Mouse (Mus musculus): Measurements from ENCODE around the gene Ehd1. TPM values are rescaled to one million over a fixed set of nuclear protein-coding genes. Genes with fewer than 3 reads are reported as not detected.
A peak's percentile ranks its signal among the peaks of the same experiment; 100 is the strongest.
"Not testable (repeated sequence)": the region's sequence is repeated elsewhere in the genome, so short reads cannot be mapped to it uniquely, and the experiment has no call there.

Ehd1 gene
- polyA plus RNA-seq, 1 experiment from 2014 or later = 81.8 TPM

DNA sequence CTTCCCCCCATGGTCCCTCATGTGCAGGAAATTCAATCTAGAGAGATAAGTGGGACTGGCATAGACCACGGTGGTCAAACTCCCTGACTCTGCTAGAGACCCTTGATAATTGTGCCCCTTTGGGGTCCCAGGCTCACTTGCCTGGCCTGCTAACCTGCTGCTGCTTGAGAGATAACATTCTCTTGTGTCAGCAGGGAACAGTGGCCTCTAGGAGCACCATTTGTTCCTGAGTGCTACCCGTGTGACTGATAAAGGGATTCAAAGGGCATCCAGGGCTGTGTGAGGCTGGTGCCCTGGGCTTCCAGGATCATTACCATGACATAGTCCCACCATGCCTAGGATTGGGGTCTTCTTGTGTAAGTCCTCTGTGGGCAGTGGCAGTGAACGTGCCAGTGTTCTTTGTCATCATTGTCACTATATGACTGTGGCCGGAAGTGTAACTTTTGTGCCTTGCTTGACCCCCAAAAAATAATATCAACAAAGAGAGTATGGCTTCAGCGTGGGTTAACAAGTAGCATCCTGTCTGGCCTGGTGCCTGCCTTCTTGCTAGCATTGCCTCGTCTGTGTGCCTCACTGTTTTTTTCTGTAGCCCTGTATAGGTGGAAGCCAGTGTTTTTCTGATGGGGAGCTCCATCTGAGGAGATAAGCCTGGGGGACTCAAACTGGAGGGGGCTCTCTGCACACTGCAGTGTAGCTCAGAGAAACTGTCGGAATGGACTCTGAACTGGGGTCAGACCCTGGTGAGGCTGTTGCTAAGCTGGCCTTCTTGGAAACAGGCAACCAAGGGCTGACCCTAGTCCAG is 9.3 kb downstream of the Ehd1 start:
- Histone ChIP-seq H3K4me1 (peaks cover 20% of the 10 kb centered on the region), H3K9me3 (no peaks in the 10 kb centered on the region), H3K4me3 (no peak overlapping the region), H3K27ac (replicated peaks) (peak overlapping the region; percentile 11; the same call in 1 of the 2 replicates), H3K36me3 (replicated peaks) (peaks cover 96% of the 10 kb centered on the region), H3K27me3 (replicated peaks; ENCODE audit: low read depth, poor library complexity, severe bottlenecking) (no peaks in the 10 kb centered on the region)
- DNase-seq (ENCODE audit: low spot score) = no peak
- 84% methylated on average over 7 of the region's 7 CpGs for WGBS

DNA sequence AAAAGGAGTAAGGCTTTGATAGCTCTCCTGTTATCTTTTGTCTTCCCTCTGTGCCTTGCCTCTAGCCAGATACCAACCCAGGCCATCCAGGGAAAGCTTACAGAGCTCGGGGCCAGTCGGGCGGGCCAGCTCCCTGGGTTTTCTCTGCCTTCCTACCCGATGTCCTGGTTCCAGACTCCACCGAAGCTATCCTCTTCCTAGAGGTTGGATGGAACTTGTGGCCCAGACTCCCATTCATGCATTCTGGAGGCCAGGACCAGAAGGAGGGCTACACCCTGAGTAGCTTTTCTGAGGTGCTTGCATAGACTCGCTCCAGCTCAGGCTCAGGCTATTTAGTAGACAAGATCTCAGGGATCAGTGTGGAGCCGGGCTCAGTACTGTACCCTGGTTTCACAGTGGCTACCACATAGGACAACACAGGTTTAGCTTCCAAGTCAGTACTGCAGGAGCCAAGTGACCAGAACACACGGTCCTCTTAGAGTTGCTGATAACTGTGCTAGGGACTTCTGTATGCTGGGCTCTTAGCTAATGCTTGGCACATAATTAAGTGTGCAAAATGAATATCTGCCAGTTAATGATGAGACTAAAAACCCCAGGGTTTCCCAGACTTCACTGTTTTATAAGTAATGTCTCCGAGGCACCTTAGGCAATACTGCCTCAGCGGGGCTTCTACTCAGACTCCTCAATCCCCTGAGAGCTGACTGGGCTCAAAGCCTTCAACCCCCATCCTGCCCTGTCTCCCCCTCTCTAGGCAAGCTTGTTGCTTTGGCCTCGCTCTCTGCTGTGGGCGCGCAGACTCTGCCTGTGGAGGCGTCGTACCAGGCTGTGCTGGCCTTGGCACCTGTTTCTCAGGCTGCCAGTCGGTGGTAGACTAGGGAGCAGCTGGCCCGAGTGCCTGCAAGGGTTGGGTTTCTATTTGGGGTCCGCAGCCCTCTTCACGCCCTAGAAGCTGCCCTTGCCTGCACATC is 10.2 kb downstream of the Ehd1 start:
- no peaks in the 10 kb centered on the region for H3K27me3 ChIP-seq (replicated peaks; ENCODE audit: low read depth, poor library complexity, severe bottlenecking)
- DNase-seq (ENCODE audit: low spot score) = no peak
- H3K27ac ChIP-seq (replicated peaks) = no peak overlapping the region; the same call in 1 of the 2 replicates
- no peak overlapping the region for H3K4me3 ChIP-seq
- H3K36me3 ChIP-seq (replicated peaks) = peaks cover 96% of the 10 kb centered on the region
- no peaks in the 10 kb centered on the region for H3K9me3 ChIP-seq
- 90% methylated on average over 19 of the region's 19 CpGs for WGBS
- H3K4me1 ChIP-seq = peaks cover 27% of the 10 kb centered on the region

DNA sequence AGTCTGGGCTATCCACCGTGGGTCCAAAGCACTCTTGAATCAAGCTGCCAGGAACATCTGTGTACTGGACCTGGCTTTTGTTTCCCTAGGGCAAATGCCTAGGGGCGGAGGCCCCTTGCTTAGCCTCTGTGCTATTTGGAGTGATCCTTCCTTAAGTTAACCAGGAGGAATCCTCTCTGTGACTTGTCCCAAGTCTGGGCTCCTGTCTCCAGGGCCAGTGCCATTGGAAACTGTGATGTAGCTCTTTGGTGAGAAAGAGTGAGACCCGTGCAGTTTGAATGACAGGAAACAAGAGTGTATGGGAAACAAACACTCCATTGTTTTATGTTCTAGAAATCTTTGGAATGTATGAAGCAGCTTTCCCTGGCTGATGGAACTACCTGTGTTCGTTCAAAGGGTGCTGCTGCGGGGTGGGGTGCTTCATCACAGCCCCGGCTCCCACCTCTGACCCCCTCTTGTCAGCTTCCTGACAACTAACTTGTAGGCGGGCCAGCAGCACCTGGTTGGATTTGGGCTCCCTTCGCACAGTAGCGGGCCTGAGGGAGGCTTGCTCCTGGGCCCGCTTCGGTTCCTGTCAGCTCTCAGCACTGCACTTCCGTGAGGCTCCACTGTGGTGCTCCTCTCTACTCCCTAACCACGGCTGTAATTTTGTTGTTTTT is 11.8 kb downstream of the Ehd1 start:
- Histone ChIP-seq H3K9me3 (no peaks in the 10 kb centered on the region), H3K27me3 (replicated peaks; ENCODE audit: low read depth, poor library complexity, severe bottlenecking) (no peaks in the 10 kb centered on the region), H3K27ac (replicated peaks) (peak overlapping the region; percentile 51), H3K4me1 (peaks cover 27% of the 10 kb centered on the region), H3K36me3 (replicated peaks) (peaks cover 94% of the 10 kb centered on the region), H3K4me3 (no peak overlapping the region)
- DNase-seq (ENCODE audit: low spot score) = no peak
- 67% methylated on average over 13 of the region's 13 CpGs for WGBS

DNA sequence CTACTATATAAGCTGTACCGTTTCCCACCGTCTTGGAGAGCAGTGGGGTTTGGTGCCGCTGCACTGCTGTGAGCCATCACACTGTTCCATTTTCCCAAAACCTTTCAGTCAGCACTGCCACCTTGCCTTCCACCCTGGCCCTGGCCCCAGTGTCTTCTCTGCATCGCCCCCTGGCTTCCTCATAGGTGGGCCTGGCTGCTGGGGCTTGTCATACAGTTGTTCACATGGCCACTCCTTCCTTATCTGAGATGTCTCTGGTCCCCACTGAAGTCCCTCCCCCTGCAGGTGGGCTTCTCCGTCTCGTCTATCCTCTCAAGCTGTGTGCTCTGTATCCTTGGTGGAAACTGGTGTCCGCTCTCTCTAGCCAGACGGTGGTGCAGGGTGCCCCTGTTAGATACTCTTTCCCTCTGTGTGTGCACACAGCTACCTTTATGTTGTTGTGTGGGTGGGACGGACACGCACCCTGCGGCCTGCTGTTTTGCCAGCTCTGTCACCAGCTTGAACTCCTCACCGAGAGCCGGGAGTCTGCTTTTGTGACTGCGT is 13.2 kb downstream of the Ehd1 start:
- no peak overlapping the region for H3K27ac ChIP-seq (replicated peaks)
- peaks cover 27% of the 10 kb centered on the region for H3K4me1 ChIP-seq
- H3K36me3 ChIP-seq (replicated peaks) = peaks cover 94% of the 10 kb centered on the region
- H3K9me3 ChIP-seq = no peaks in the 10 kb centered on the region
- no peak overlapping the region for H3K4me3 ChIP-seq
- no peaks in the 10 kb centered on the region for H3K27me3 ChIP-seq (replicated peaks; ENCODE audit: low read depth, poor library complexity, severe bottlenecking)
- WGBS = 93% methylated on average over 14 of the region's 14 CpGs
- no peak for DNase-seq (ENCODE audit: low spot score)

DNA sequence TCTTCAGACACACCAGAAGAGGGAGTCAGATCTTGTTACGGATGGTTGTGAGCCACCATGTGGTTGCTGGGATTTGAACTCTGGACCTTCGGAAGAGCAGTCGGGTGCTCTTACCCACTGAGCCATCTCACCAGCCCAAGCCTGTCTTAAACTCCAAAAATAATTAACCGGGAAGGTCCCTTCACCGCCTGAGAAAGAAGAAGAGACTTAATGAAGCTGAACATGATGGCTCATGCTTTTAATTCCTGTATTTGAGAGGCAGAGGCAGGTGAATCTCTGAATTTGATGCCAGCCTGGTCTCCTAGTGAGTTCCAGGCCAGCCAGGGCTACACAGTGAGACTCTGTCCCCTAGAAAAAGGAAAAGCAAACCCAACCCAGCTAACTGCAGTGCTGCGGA is 14.2 kb downstream of the Ehd1 start:
- Histone ChIP-seq H3K36me3 (replicated peaks) (peaks cover 94% of the 10 kb centered on the region), H3K27ac (replicated peaks) (peak overlapping the region; percentile 70; the same call in 1 of the 2 replicates), H3K4me3 (peak overlapping the region; percentile 11; the same call in 1 of the 2 replicates), H3K4me1 (peaks cover 21% of the 10 kb centered on the region)
- not testable (repeated sequence) for H3K9me3 ChIP-seq; H3K27me3 ChIP-seq (replicated peaks; ENCODE audit: low read depth, poor library complexity, severe bottlenecking); DNase-seq (ENCODE audit: low spot score)
- 93% methylated on average over 6 of the region's 6 CpGs for whole genome bisulfite sequencing

DNA sequence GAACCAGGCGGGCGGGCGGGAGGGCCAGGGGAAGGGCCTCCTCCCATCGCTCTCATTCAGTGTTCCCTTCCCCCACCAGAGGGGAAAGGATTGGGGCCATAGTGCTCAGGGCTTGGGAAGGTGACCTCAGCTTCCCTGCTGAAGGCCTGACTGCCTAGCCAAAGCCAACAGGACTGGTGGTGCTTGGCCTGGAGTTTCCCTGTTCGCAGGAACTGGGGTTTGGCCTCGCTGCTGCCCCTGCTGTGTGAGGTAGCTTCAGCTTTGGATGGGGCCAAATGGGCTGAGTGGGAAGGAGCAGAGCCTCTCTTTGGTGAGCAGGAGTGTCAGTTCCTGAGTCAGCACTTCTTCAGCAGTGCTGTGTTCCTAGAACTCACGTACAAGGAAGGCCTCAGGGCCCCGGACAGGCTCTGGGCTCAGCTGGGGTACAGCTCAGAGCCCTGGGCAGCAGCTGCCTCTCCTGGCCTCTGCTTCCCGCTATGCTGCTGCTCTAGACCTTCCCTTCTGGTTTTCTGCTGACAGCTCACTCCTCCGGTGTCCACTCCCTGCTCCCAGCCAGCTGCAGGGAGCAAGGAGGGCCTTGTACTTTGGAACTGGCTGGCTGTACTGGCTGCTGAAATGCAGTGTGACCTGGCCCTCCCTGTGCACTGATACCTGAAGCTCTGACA is 14.7 kb downstream of the Ehd1 start:
- peak overlapping the region; percentile 70; the same call in 1 of the 2 replicates for H3K27ac ChIP-seq (replicated peaks)
- H3K36me3 ChIP-seq (replicated peaks) = peaks cover 94% of the 10 kb centered on the region
- H3K9me3 ChIP-seq = no peaks in the 10 kb centered on the region
- no peaks in the 10 kb centered on the region for H3K27me3 ChIP-seq (replicated peaks; ENCODE audit: low read depth, poor library complexity, severe bottlenecking)
- WGBS = 77% methylated on average over 10 of the region's 10 CpGs
- H3K4me3 ChIP-seq = peak overlapping the region; percentile 11; the same call in 1 of the 2 replicates
- DNase-seq (ENCODE audit: low spot score) = no peak
- H3K4me1 ChIP-seq = peaks cover 21% of the 10 kb centered on the region

DNA sequence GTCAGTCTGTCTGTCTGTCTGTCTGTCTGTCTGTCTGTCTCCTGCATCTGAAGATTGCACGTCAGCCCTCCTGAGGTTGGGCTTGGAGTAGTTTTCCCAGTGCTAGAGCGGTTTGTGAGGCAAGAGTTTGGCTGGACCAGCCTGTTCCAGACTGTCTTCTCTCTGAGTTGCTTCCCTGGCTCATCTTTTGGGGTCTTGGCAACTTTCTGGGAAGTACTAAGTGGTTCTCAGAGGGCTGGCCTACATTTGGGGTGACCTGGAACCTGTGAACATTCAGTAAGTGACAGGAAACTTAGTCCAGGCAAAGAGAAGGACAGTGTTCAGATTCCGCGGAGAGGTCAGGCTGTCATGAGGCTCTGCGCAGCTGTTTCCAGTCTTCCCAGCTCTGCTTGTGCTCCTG is 15.7 kb downstream of the Ehd1 start:
- Histone ChIP-seq H3K9me3 (no peaks in the 10 kb centered on the region), H3K36me3 (replicated peaks) (peaks cover 94% of the 10 kb centered on the region), H3K27ac (replicated peaks) (no peak overlapping the region), H3K4me3 (no peak overlapping the region), H3K27me3 (replicated peaks; ENCODE audit: low read depth, poor library complexity, severe bottlenecking) (no peaks in the 10 kb centered on the region), H3K4me1 (peaks cover 17% of the 10 kb centered on the region)
- no peak for DNase-seq (ENCODE audit: low spot score)
- 92% methylated on average over 5 of the region's 5 CpGs for WGBS

DNA sequence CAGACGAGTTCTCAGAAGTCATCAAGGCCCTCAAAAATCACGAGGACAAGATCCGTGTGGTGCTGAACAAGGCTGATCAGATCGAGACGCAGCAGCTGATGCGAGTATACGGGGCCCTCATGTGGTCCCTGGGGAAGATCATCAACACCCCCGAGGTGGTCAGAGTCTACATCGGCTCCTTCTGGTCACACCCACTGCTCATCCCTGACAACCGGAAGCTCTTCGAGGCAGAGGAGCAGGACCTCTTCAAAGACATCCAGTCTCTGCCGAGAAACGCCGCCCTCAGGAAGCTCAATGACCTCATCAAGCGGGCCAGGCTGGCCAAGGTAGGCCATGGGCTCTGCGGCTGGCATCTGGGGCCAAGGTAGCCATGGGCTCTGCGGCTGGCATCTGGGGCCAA is 17.8 kb downstream of the Ehd1 start:
- no peak for DNase-seq (ENCODE audit: low spot score)
- peaks cover 7% of the 10 kb centered on the region; the same call in 1 of the 2 replicates for H3K4me1 ChIP-seq
- WGBS = 93% methylated on average over 17 of the region's 17 CpGs
- no peak overlapping the region for H3K27ac ChIP-seq (replicated peaks)
- H3K27me3 ChIP-seq (replicated peaks; ENCODE audit: low read depth, poor library complexity, severe bottlenecking) = no peaks in the 10 kb centered on the region
- H3K4me3 ChIP-seq = no peak overlapping the region
- peaks cover 96% of the 10 kb centered on the region for H3K36me3 ChIP-seq (replicated peaks)
- no peaks in the 10 kb centered on the region for H3K9me3 ChIP-seq

DNA sequence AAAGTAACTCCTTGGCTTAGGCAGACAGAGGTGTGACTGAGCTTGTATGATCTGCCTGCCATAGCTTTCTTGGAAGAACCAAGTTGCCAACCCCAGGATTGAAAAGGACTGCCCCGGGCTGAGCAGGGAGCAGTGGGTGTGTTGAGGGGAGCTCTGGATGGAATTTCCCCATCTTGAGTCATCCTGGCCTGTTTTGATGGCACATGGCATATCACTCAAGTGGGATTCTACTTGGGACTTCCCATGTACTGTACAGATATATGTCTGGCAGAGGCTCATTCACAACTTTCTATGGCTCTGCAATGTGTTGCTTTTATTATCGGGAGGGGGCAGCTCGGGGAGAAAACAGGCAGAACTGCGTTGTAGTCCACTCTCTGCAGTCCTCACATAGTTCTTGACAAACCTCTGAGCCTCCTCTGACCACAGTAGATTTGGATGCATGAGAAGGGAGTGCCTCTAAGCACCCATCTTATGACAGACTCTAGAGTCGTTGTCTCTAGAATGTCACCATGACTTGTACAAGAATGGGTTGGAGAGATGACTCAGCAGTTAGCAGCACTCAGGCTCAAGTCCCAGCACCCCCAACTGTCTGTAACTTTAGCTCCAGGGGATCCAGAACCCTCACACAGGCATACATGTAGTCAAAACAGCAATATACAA is 20.2 kb downstream of the Ehd1 start:
- Histone ChIP-seq H3K36me3 (replicated peaks) (peaks cover 96% of the 10 kb centered on the region), H3K27me3 (replicated peaks; ENCODE audit: low read depth, poor library complexity, severe bottlenecking) (no peaks in the 10 kb centered on the region), H3K4me1 (peaks cover 3% of the 10 kb centered on the region; the same call in 1 of the 2 replicates), H3K9me3 (no peaks in the 10 kb centered on the region), H3K27ac (replicated peaks) (no peak overlapping the region), H3K4me3 (no peak overlapping the region)
- no peak for DNase-seq (ENCODE audit: low spot score)
- WGBS = 84% methylated on average over 5 of the region's 5 CpGs

DNA sequence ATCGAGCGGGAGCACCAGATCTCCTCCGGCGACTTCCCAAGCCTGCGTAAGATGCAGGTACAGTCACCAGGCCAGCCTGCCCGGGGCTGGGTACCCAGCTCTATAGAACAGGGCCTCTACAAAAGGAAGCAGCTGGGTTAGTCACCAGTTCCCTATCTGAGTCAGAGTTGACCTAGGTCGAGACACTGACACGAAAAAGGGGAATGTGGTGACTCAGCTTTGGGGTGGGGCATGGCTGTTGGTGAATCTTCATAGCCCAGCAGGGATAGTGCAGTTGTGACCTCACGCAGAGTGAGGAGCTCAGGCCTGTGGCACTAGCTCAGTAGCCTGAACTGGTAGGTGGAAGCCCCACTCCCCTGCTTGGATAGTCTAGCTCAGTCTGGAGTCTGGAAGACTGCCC is 21.1 kb downstream of the Ehd1 start:
- no peak overlapping the region for H3K27ac ChIP-seq (replicated peaks)
- no peaks in the 10 kb centered on the region for H3K9me3 ChIP-seq
- H3K4me3 ChIP-seq = no peak overlapping the region
- H3K36me3 ChIP-seq (replicated peaks) = peaks cover 88% of the 10 kb centered on the region
- DNase-seq (ENCODE audit: low spot score) = no peak
- peaks cover 3% of the 10 kb centered on the region; the same call in 1 of the 2 replicates for H3K4me1 ChIP-seq
- WGBS = 92% methylated on average over 9 of the region's 9 CpGs
- no peaks in the 10 kb centered on the region for H3K27me3 ChIP-seq (replicated peaks; ENCODE audit: low read depth, poor library complexity, severe bottlenecking)

DNA sequence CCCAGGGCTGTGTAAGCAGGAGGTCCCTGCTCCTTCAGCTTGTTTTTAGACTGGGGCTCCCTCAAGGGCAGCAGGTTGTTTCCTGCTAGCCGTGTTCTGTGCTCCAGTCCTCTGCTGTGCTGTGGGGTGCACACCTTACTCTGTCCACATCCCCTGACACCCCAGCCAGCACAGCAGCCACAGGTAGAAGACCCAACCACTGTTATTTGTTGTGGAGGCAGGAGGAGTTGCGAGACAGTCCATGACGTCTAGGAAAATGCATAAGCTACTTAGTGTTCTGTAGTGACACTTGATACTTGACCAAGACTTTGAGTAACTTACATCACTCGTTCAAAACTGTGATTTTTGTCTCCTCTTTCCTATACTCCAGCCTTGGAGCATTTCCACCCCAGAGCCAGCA is 22.5 kb downstream of the Ehd1 start:
- Histone ChIP-seq H3K27ac (replicated peaks) (no peak overlapping the region), H3K27me3 (replicated peaks; ENCODE audit: low read depth, poor library complexity, severe bottlenecking) (no peaks in the 10 kb centered on the region), H3K9me3 (no peaks in the 10 kb centered on the region), H3K4me1 (peaks cover 5% of the 10 kb centered on the region; the same call in 1 of the 2 replicates), H3K4me3 (no peak overlapping the region), H3K36me3 (replicated peaks) (peaks cover 76% of the 10 kb centered on the region)
- no peak for DNase-seq (ENCODE audit: low spot score)
- 78% methylated on average over 4 of the region's 4 CpGs for WGBS
